ENCODE assay signal across 24 mouse cellular contexts in the genomic region with DNA sequence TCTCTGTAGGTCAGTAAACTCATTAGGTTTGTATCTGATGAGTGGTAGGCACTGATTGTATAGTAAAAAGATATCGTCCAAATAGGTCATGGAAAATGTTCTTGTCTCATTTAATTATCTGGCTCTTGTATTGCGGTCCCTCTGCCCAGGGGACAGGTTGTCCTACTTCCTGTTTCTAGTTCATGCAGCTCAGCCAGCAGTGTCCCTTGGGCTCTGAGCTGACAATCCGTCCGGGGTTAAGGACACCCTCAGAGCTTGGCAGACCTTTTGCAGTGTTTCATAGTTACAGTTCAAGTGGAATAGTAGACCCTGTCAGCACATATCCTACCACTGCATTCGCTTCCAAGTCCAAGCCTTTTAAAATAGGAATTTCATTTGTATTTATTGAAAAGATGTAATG. TPM values are rescaled to one million over a fixed set of nuclear protein-coding genes. Genes with fewer than 3 reads are reported as not detected.
DNase-seq lines count a peak whose midpoint lies in the region; ATAC-seq and TF ChIP-seq lines count a peak whose summit lies in the region.
"Had no signal": no experiment of that assay in that cellular context is flagged by ENCODE, and none has a peak within 500 bp of the region (broad histone marks: within the 10 kb centered on the region; RNA-seq: fewer than 3 reads in every experiment).

No protein-coding gene starts in this region.

- no peak overlapping the region for H3K4me2 ChIP-seq in heart, embryonic 12.5 days
- H3K4me2 ChIP-seq in hindbrain, embryonic 14.5 days (replicated peaks): no peak overlapping the region
- H3K4me2 ChIP-seq: embryonic facial prominence, embryonic 12.5 days; hindbrain, embryonic 15.5 days; kidney, embryonic 15.5 days; limb, embryonic 13.5 days; liver, embryonic 12.5 days; midbrain, embryonic 12.5 days had no signal

- no peak overlapping the region for H3K27ac ChIP-seq in heart, embryonic 12.5 days (ENCODE audit: poor library complexity, severe bottlenecking)
- H3K27ac ChIP-seq in layer of hippocampus, adult 2 months: peak overlapping the region; percentile 10; the same call in 1 of the 2 replicates
- H3K27ac ChIP-seq in hindbrain, embryonic 14.5 days: no peak overlapping the region
- H3K27ac ChIP-seq: embryonic facial prominence, embryonic 12.5 days; hindbrain, embryonic 15.5 days; kidney, embryonic 15.5 days; limb, embryonic 13.5 days; liver, embryonic 12.5 days; midbrain, embryonic 12.5 days had no signal

- H3K4me3 ChIP-seq in heart, embryonic 12.5 days: no peak overlapping the region
- no peak overlapping the region for H3K4me3 ChIP-seq in layer of hippocampus, adult 2 months
- H3K4me3 ChIP-seq in hindbrain, embryonic 14.5 days (replicated peaks; ENCODE audit: low read length): no peak overlapping the region
- H3K4me3 ChIP-seq: embryonic facial prominence, embryonic 12.5 days; hindbrain, embryonic 15.5 days; kidney, embryonic 15.5 days; limb, embryonic 13.5 days; liver, embryonic 12.5 days; megakaryocyte, embryonic 14.5 days; midbrain, embryonic 12.5 days had no signal

- TF ChIP-seq CTCF in layer of hippocampus, adult 2 months (conservative IDR thresholded peaks at IDR 0.05): no peak

- H3K27me3 ChIP-seq in heart, embryonic 12.5 days (replicated peaks): no peaks in the 10 kb centered on the region
- no peaks in the 10 kb centered on the region for H3K27me3 ChIP-seq in hindbrain, embryonic 14.5 days (ENCODE audit: control insufficient read depth, insufficient read depth, low read length)
- H3K27me3 ChIP-seq: embryonic facial prominence, embryonic 12.5 days; hindbrain, embryonic 15.5 days; kidney, embryonic 15.5 days; limb, embryonic 13.5 days; liver, embryonic 12.5 days; megakaryocyte, embryonic 14.5 days; midbrain, embryonic 12.5 days had no signal

- H3K4me1 ChIP-seq in heart, embryonic 12.5 days (replicated peaks): no peaks in the 10 kb centered on the region
- no peaks in the 10 kb centered on the region for H3K4me1 ChIP-seq in hindbrain, embryonic 14.5 days (replicated peaks; ENCODE audit: control insufficient read depth, insufficient read depth, low read length)
- H3K4me1 ChIP-seq: embryonic facial prominence, embryonic 12.5 days; hindbrain, embryonic 15.5 days; kidney, embryonic 15.5 days; limb, embryonic 13.5 days; liver, embryonic 12.5 days; midbrain, embryonic 12.5 days had no signal

- 79% methylated on average over 5 of the region's 5 CpGs for WGBS in heart, embryonic 12.5 days
- WGBS in hindbrain, embryonic 14.5 days: 90% methylated on average over 5 of the region's 5 CpGs

- peaks cover 82% of the 10 kb centered on the region for H3K36me3 ChIP-seq in heart, embryonic 12.5 days
- H3K36me3 ChIP-seq in hindbrain, embryonic 14.5 days (replicated peaks; ENCODE audit: control insufficient read depth, insufficient read depth): peaks cover 84% of the 10 kb centered on the region

- DNase-seq in cerebellum, postnatal 14 days: no peak
- DNase-seq in heart, adult 11 months: peak; percentile 94
- no peak for DNase-seq in layer of hippocampus, adult 2 months (ENCODE audit: low spot score in 2 of 2)
- DNase-seq in layer of hippocampus, postnatal 36 days: no peak
- peak; percentile 39 for DNase-seq in brain, adult 2 months (ENCODE audit: low read depth, low spot score)
- no peak for DNase-seq in hindbrain, embryonic 14.5 days (ENCODE audit: low spot score)
- DNase-seq: embryo, embryonic 11 days; heart, postnatal 4 days; kidney, adult 18-20 months; kidney, postnatal 25 days; lung, adult 18-20 months; lung, postnatal 4 days had no signal

- no peak overlapping the region for H3K9ac ChIP-seq in heart, embryonic 12.5 days
- H3K9ac ChIP-seq in hindbrain, embryonic 14.5 days: no peak overlapping the region
- H3K9ac ChIP-seq: embryonic facial prominence, embryonic 12.5 days; hindbrain, embryonic 15.5 days; kidney, embryonic 15.5 days; limb, embryonic 13.5 days; liver, embryonic 12.5 days; midbrain, embryonic 12.5 days had no signal

- H3K9me3 ChIP-seq in heart, embryonic 12.5 days (replicated peaks): no peaks in the 10 kb centered on the region
- H3K9me3 ChIP-seq in hindbrain, embryonic 14.5 days (ENCODE audit: control insufficient read depth, low read length): no peaks in the 10 kb centered on the region
- H3K9me3 ChIP-seq: embryonic facial prominence, embryonic 12.5 days; hindbrain, embryonic 15.5 days; kidney, embryonic 15.5 days; limb, embryonic 13.5 days; liver, embryonic 12.5 days; megakaryocyte, embryonic 14.5 days; midbrain, embryonic 12.5 days had no signal

- peak; percentile 68; the same call in 1 of the 2 replicates for ATAC-seq in cerebellum, adult (ENCODE audit: insufficient number of reproducible peaks, low FRiP score, low TSS enrichment)
- no peak for ATAC-seq in heart, embryonic 12.5 days (ENCODE audit: insufficient number of reproducible peaks, low FRiP score)
- ATAC-seq in hindbrain, embryonic 14.5 days (ENCODE audit: low FRiP score): no peak
- ATAC-seq: activated CD4-positive, CD25-positive, alpha-beta regulatory T cell, adult 4 months; forebrain, embryonic 14.5 days; liver, embryonic 12.5 days; lung, postnatal 0 days had no signal

RNA-seq across cellular contexts. Expression of a gene that starts 27.5 kb away (rescaled TPM):
- 39.6 and 42.1 TPM in 2 replicates for polyA plus RNA-seq in heart, embryonic 12.5 days (2016; fragmentation: Nextera tagmentation; extraction: Ambion mirVana)
- 100 to 1,000 TPM; 106 to 109 TPM for total RNA-seq in layer of hippocampus, adult 2 months (2021)
- 100 to 1,000 TPM in 1 of 2 experiments, 10 to 100 TPM in 1; 97.6 to 105 TPM for total RNA-seq in layer of hippocampus, postnatal 36 days (2021)
- 61.9 and 63.8 TPM in 2 replicates for polyA plus RNA-seq in hindbrain, embryonic 14.5 days (2014; fragmentation: Nextera tagmentation; extraction: Ambion mirVana)

RNA-seq across cellular contexts. Expression of a gene that starts 28.7 kb away (rescaled TPM):
- polyA plus RNA-seq in heart, embryonic 12.5 days (2016; fragmentation: Nextera tagmentation; extraction: Ambion mirVana): 4.5 and 5.3 TPM in 2 replicates
- 1 to 10 TPM; 8.0 to 8.1 TPM for total RNA-seq in layer of hippocampus, adult 2 months (2021)
- total RNA-seq in layer of hippocampus, postnatal 36 days (2021): 1 to 10 TPM; 6.2 to 9.1 TPM
- polyA plus RNA-seq in hindbrain, embryonic 14.5 days (2014; fragmentation: Nextera tagmentation; extraction: Ambion mirVana): 6.7 and 7.4 TPM in 2 replicates

RNA-seq across cellular contexts. Expression of a gene that starts 42.0 kb away (rescaled TPM):
- 11.0 and 13.1 TPM in 2 replicates for polyA plus RNA-seq in heart, embryonic 12.5 days (2016; fragmentation: Nextera tagmentation; extraction: Ambion mirVana)
- total RNA-seq in layer of hippocampus, adult 2 months (2021): 10 to 100 TPM; 83.2 to 85.3 TPM
- 10 to 100 TPM; 80.7 to 90.9 TPM for total RNA-seq in layer of hippocampus, postnatal 36 days (2021)
- 17.8 and 22.4 TPM in 2 replicates for polyA plus RNA-seq in hindbrain, embryonic 14.5 days (2014; fragmentation: Nextera tagmentation; extraction: Ambion mirVana)

Comparison
In these comparisons a context has a peak if more than half of its experiments do, and no peak if none do; other contexts are left out.
1. DNase-seq: peak in heart, adult 11 months (single experiment) and brain, adult 2 months (single experiment); none in cerebellum, postnatal 14 days (0 of 2), layer of hippocampus, adult 2 months (0 of 2), layer of hippocampus, postnatal 36 days (0 of 2) and hindbrain, embryonic 14.5 days (single experiment).